Mouse (Mus musculus) stomach, embryonic 15.5 days (tissue): ENCODE measurements around the gene Gpr179. TPM values are rescaled to one million over a fixed set of nuclear protein-coding genes. Genes with fewer than 3 reads are reported as not detected.

Source experiments
- ATAC-seq: fragments of 200-750 bp; cut with Nextera tagmentation; 2 replicates; pipeline ENCODE4 v1.8.0; 2017; ENCODE audit warnings: low read depth, moderate number of reproducible peaks, moderate TSS enrichment; ENCODE audit not compliant: insufficient read depth, low FRiP score
- H3K27ac ChIP-seq: fragments of 300-500 bp; sonication (generic); 2 replicates; pipeline ENCODE4 v1.5.1; 2015; ENCODE audit warnings: mild to moderate bottlenecking, inconsistent platforms
- H3K27me3 ChIP-seq: fragments of 300-500 bp; sonication (generic); replicated peaks from 2 replicates; pipeline ENCODE4 v1.6.1; 2015; ENCODE audit warnings: inconsistent platforms
- H3K36me3 ChIP-seq: fragments of 300-500 bp; sonication (generic); 2 replicates; pipeline ENCODE4 v1.6.1; 2015; ENCODE audit warnings: inconsistent platforms
- H3K4me1 ChIP-seq: fragments of 300-500 bp; sonication (generic); 2 replicates; pipeline ENCODE4 v1.6.1; 2015; ENCODE audit warnings: inconsistent platforms
- H3K4me2 ChIP-seq: fragments of 300-500 bp; sonication (generic); 2 replicates; pipeline ENCODE4 v1.6.1; 2015; ENCODE audit warnings: mild to moderate bottlenecking, inconsistent platforms
- H3K4me3 ChIP-seq: fragments of 300-500 bp; sonication (generic); replicated peaks from 2 replicates; pipeline ENCODE4 v1.5.1; 2015; ENCODE audit warnings: inconsistent platforms
- H3K9ac ChIP-seq: fragments of 300-500 bp; sonication (generic); 2 replicates; pipeline ENCODE4 v1.6.1; 2015; ENCODE audit warnings: inconsistent platforms
- H3K9me3 ChIP-seq: fragments of 300-500 bp; sonication (generic); 2 replicates; pipeline ENCODE4 v1.6.1; 2016; ENCODE audit warnings: inconsistent platforms
- WGBS: fragments of 180-500 bp; shearing (Covaris S2); methylation state at CpG from one replicate; pipeline ENCODE4 v1.1.7; 2015; 5-methylcytosine and 5-hydroxymethylcytosine counted together
- polyA plus RNA-seq: library from polyadenylated mRNA; unstranded; fragments of >200 nt; fragmentation: Nextera tagmentation; extraction: Ambion mirVana; gene quantifications from 2 replicates; pipeline ENCODE4 v1.2.1, GENCODE M21; 2015

Gpr179 gene
- polyA plus RNA-seq = 0.19 and 0.21 TPM in 2 replicates

GRCm38 (mm10) chr11:97352027-97352684, at the start of gene Gpr179:
Gene Gpr179 (minus strand): TSS chr11:97352077.
- no peak within 1 kb of the TSS for H3K4me3 ChIP-seq
- H3K9ac ChIP-seq = no peak within 1 kb of the TSS
- no peak within 1 kb of the TSS for H3K4me2 ChIP-seq
- H3K27me3 ChIP-seq = no peaks in the 10 kb centered on the region
- no peaks in the 10 kb centered on the region for H3K36me3 ChIP-seq
- H3K4me1 ChIP-seq = peaks cover 15% of the 10 kb centered on the region; the same call in 1 of the 2 replicates
- WGBS = 71% methylated on average over 3 of the region's 3 CpGs
- no peaks in the 10 kb centered on the region for H3K9me3 ChIP-seq
- ATAC-seq = no peak
- H3K27ac ChIP-seq = no peak within 1 kb of the TSS

GRCm38 (mm10) chr11:97401082-97401481, 49.2 kb upstream of the Gpr179 start:
- Histone ChIP-seq H3K36me3 (no peaks in the 10 kb centered on the region), H3K9ac (no peak overlapping the region), H3K4me3 (no peak overlapping the region), H3K4me2 (no peak overlapping the region), H3K9me3 (no peaks in the 10 kb centered on the region), H3K27ac (no peak overlapping the region), H3K4me1 (peaks cover 27% of the 10 kb centered on the region), H3K27me3 (peaks cover under 1% of the 10 kb centered on the region; the same call in 1 of the 2 replicates)
- 22% methylated on average over 6 of the region's 6 CpGs for WGBS
- ATAC-seq = no peak

- no peaks in the 10 kb centered on the region for H3K27me3 ChIP-seq
- peak; percentile 64; the same call in 1 of the 2 replicates for ATAC-seq
- peak overlapping the region; percentile 20; the same call in 1 of the 2 replicates for H3K9ac ChIP-seq
- H3K36me3 ChIP-seq = peaks cover 8% of the 10 kb centered on the region; the same call in 1 of the 2 replicates
- no peak overlapping the region for H3K27ac ChIP-seq
- peak overlapping the region; percentile 87 for H3K4me2 ChIP-seq
- 3% methylated on average over 23 of the region's 23 CpGs for WGBS
- peak overlapping the region; percentile 39 for H3K4me3 ChIP-seq
- no peaks in the 10 kb centered on the region for H3K9me3 ChIP-seq
- peaks cover 17% of the 10 kb centered on the region for H3K4me1 ChIP-seq
Observed at GRCm38 (mm10) chr11:97399958-97400710, 48.3 kb upstream of the Gpr179 start.

GRCm38 (mm10) chr11:97398506-97398905, 46.6 kb upstream of the Gpr179 start:
- Histone ChIP-seq H3K27ac (no peak overlapping the region), H3K4me2 (no peak overlapping the region), H3K27me3 (no peaks in the 10 kb centered on the region), H3K4me1 (peaks cover 6% of the 10 kb centered on the region; the same call in 1 of the 2 replicates), H3K9ac (no peak overlapping the region), H3K9me3 (no peaks in the 10 kb centered on the region), H3K36me3 (peaks cover 13% of the 10 kb centered on the region; the same call in 1 of the 2 replicates), H3K4me3 (no peak overlapping the region)
- no peak for ATAC-seq
- 70% methylated on average over 2 of the region's 2 CpGs for WGBS

- peaks cover 21% of the 10 kb centered on the region for H3K36me3 ChIP-seq
- WGBS = 74% methylated on average over 11 of the region's 11 CpGs
- no peaks in the 10 kb centered on the region for H3K27me3 ChIP-seq
- no peaks in the 10 kb centered on the region for H3K9me3 ChIP-seq
- 0 out of 2 replicates have a peak, but pooled peaks cover 2% of the 10 kb centered on the region for H3K4me1 ChIP-seq
- H3K9ac ChIP-seq = no peak overlapping the region
- H3K4me3 ChIP-seq = no peak overlapping the region
- ATAC-seq = no peak
- no peak overlapping the region for H3K27ac ChIP-seq
- H3K4me2 ChIP-seq = no peak overlapping the region
Observed at GRCm38 (mm10) chr11:97394146-97394545, 42.3 kb upstream of the Gpr179 start.

- WGBS = 61% methylated on average over 11 of the region's 11 CpGs
Observed at GRCm38 (mm10) chr11:97393658-97394057, 41.8 kb upstream of the Gpr179 start.

GRCm38 (mm10) chr11:97389127-97389526, 37.2 kb upstream of the Gpr179 start:
- no peak for ATAC-seq
- WGBS = 80% methylated on average over 8 of the region's 8 CpGs
- Histone ChIP-seq H3K4me3 (no peak overlapping the region), H3K9me3 (no peaks in the 10 kb centered on the region), H3K9ac (no peak overlapping the region), H3K4me1 (0 out of 2 replicates have a peak, but pooled peaks cover 2% of the 10 kb centered on the region), H3K36me3 (peaks cover 8% of the 10 kb centered on the region), H3K27me3 (no peaks in the 10 kb centered on the region), H3K4me2 (no peak overlapping the region), H3K27ac (no peak overlapping the region)

More at GRCm38 (mm10) chr11:97393658-97394057, 41.8 kb upstream of the Gpr179 start:
- H3K4me3 ChIP-seq = no peak overlapping the region
- H3K4me1 ChIP-seq = 0 out of 2 replicates have a peak, but pooled peaks cover 2% of the 10 kb centered on the region
- H3K4me2 ChIP-seq = no peak overlapping the region
- no peaks in the 10 kb centered on the region for H3K27me3 ChIP-seq
- no peak overlapping the region for H3K9ac ChIP-seq
- H3K27ac ChIP-seq = no peak overlapping the region
- no peak for ATAC-seq
- no peaks in the 10 kb centered on the region for H3K9me3 ChIP-seq
- peaks cover 21% of the 10 kb centered on the region for H3K36me3 ChIP-seq

- 0 out of 2 replicates have a peak, but pooled peaks cover 2% of the 10 kb centered on the region for H3K4me1 ChIP-seq
- no peak overlapping the region for H3K27ac ChIP-seq
- ATAC-seq = no peak
- WGBS = 93% methylated on average over 2 of the region's 2 CpGs
- H3K4me2 ChIP-seq = no peak overlapping the region
- H3K36me3 ChIP-seq = peaks cover 11% of the 10 kb centered on the region
- no peaks in the 10 kb centered on the region for H3K27me3 ChIP-seq
- H3K9me3 ChIP-seq = no peaks in the 10 kb centered on the region
- H3K4me3 ChIP-seq = no peak overlapping the region
- no peak overlapping the region for H3K9ac ChIP-seq
Observed at GRCm38 (mm10) chr11:97387811-97388210, 35.9 kb upstream of the Gpr179 start.

GRCm38 (mm10) chr11:97383764-97384163, 31.9 kb upstream of the Gpr179 start:
- H3K9me3 ChIP-seq = no peaks in the 10 kb centered on the region
- no peaks in the 10 kb centered on the region for H3K4me1 ChIP-seq
- H3K4me2 ChIP-seq = no peak overlapping the region
- H3K4me3 ChIP-seq = no peak overlapping the region
- no peaks in the 10 kb centered on the region for H3K27me3 ChIP-seq
- H3K9ac ChIP-seq = no peak overlapping the region
- no peak for ATAC-seq
- no peak overlapping the region for H3K27ac ChIP-seq
- peaks cover 9% of the 10 kb centered on the region for H3K36me3 ChIP-seq
- 44% methylated on average over 2 of the region's 2 CpGs for WGBS

- Histone ChIP-seq H3K4me2 (no peak overlapping the region), H3K9ac (no peak overlapping the region), H3K4me3 (no peak overlapping the region), H3K4me1 (no peaks in the 10 kb centered on the region), H3K27ac (no peak overlapping the region), H3K9me3 (no peaks in the 10 kb centered on the region), H3K27me3 (no peaks in the 10 kb centered on the region), H3K36me3 (peaks cover 10% of the 10 kb centered on the region)
- WGBS = 94% methylated on average over 2 of the region's 2 CpGs
- no peak for ATAC-seq
Observed at GRCm38 (mm10) chr11:97383017-97383416, 31.1 kb upstream of the Gpr179 start.

- H3K4me1 ChIP-seq = no peaks in the 10 kb centered on the region
- no peaks in the 10 kb centered on the region for H3K9me3 ChIP-seq
- no peak overlapping the region for H3K9ac ChIP-seq
- no peaks in the 10 kb centered on the region for H3K27me3 ChIP-seq
- no peak overlapping the region for H3K4me3 ChIP-seq
- H3K36me3 ChIP-seq = peaks cover 24% of the 10 kb centered on the region
- 69% methylated on average over 3 of the region's 3 CpGs for WGBS
- no peak overlapping the region for H3K4me2 ChIP-seq
- H3K27ac ChIP-seq = no peak overlapping the region
- ATAC-seq = no peak
Observed at GRCm38 (mm10) chr11:97380036-97380435, 28.2 kb upstream of the Gpr179 start.

GRCm38 (mm10) chr11:97373402-97373801, 21.5 kb upstream of the Gpr179 start:
- no peak overlapping the region for H3K9ac ChIP-seq
- ATAC-seq = no peak
- H3K36me3 ChIP-seq = peaks cover 20% of the 10 kb centered on the region; the same call in 1 of the 2 replicates
- H3K4me2 ChIP-seq = no peak overlapping the region
- H3K4me1 ChIP-seq = no peaks in the 10 kb centered on the region
- H3K9me3 ChIP-seq = no peaks in the 10 kb centered on the region
- no peaks in the 10 kb centered on the region for H3K27me3 ChIP-seq
- 84% methylated on average over 2 of the region's 2 CpGs for WGBS
- no peak overlapping the region for H3K4me3 ChIP-seq
- no peak overlapping the region for H3K27ac ChIP-seq
